12 mouse cellular contexts compared by ENCODE assay signal in the genomic region with DNA sequence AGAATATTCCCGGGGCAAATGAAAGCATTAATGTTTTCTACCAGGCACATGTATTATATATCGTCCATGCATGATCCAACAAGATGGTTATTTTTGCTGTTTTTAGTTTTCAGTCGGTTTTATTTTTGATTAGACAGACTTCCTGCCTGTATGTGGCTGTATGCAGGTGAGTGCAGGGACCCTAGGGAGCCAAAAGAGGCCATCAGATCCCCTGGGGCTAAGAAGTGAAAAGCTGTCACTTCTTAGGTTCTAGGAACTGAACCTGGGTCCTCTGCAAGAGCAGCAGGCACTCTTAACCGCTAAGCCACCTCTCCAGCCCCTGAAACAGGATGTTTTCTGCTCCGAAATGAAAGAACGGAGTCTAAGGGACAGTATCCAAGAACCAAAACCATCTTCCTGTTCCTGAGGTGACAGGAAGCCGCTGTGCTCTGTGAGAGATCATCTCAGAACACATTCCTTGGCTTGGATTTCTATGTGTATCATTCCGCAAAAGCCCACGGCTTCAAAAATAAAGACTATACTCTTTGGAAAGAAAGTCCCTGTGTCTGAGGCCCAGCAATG. TPM values are rescaled to one million over a fixed set of nuclear protein-coding genes. Genes with fewer than 3 reads are reported as not detected.
DNase-seq lines count a peak whose midpoint lies in the region; ATAC-seq and TF ChIP-seq lines count a peak whose summit lies in the region.
"Had no signal": no experiment of that assay in that cellular context is flagged by ENCODE, and none has a peak within 500 bp of the region (broad histone marks: within the 10 kb centered on the region; RNA-seq: fewer than 3 reads in every experiment).

No protein-coding gene starts in this region.

- 67% methylated on average over 9 of the region's 9 CpGs for WGBS in intestine, embryonic 14.5 days
- 60% methylated on average over 9 of the region's 9 CpGs for WGBS in intestine, postnatal 0 days
- WGBS in midbrain, embryonic 11.5 days = 73% methylated on average over 9 of the region's 9 CpGs
- WGBS in midbrain, embryonic 10.5 days = 78% methylated on average over 9 of the region's 9 CpGs
- WGBS in heart, embryonic 13.5 days = 61% methylated on average over 9 of the region's 9 CpGs
- 66% methylated on average over 9 of the region's 9 CpGs for WGBS in small intestine, adult 2 months

- H3K4me3 ChIP-seq in intestine, embryonic 14.5 days (ENCODE audit: low read depth, low read length) = no peak overlapping the region
- no peak overlapping the region for H3K4me3 ChIP-seq in intestine, postnatal 0 days (ENCODE audit: low read depth, low read length)
- H3K4me3 ChIP-seq in midbrain, embryonic 11.5 days (ENCODE audit: low read depth, low read length) = no peak overlapping the region
- H3K4me3 ChIP-seq in midbrain, embryonic 10.5 days = no peak overlapping the region
- H3K4me3 ChIP-seq in heart, embryonic 13.5 days = no peak overlapping the region
- H3K4me3 ChIP-seq in small intestine, adult 2 months (ENCODE audit: low read depth, low read length) = no peak overlapping the region
- H3K4me3 ChIP-seq: forebrain, embryonic 12.5 days had no signal

- no peaks in the 10 kb centered on the region for H3K27me3 ChIP-seq in intestine, embryonic 14.5 days (replicated peaks; ENCODE audit: control insufficient read depth, insufficient read depth, low read length)
- H3K27me3 ChIP-seq in intestine, postnatal 0 days (replicated peaks; ENCODE audit: control insufficient read depth, insufficient read depth, low read length) = no peaks in the 10 kb centered on the region
- no peaks in the 10 kb centered on the region for H3K27me3 ChIP-seq in midbrain, embryonic 11.5 days (ENCODE audit: control insufficient read depth, insufficient read depth, low read length)
- no peaks in the 10 kb centered on the region for H3K27me3 ChIP-seq in midbrain, embryonic 10.5 days (ENCODE audit: low read depth, poor library complexity, severe bottlenecking)
- no peaks in the 10 kb centered on the region for H3K27me3 ChIP-seq in heart, embryonic 13.5 days (replicated peaks)
- H3K27me3 ChIP-seq in small intestine, adult 2 months (ENCODE audit: control insufficient read depth, insufficient read depth, low read length) = no peaks in the 10 kb centered on the region
- H3K27me3 ChIP-seq: forebrain, embryonic 12.5 days had no signal

- H3K4me1 ChIP-seq in intestine, embryonic 14.5 days (replicated peaks; ENCODE audit: control insufficient read depth, insufficient read depth, low read length) = peaks cover 4% of the 10 kb centered on the region
- H3K4me1 ChIP-seq in intestine, postnatal 0 days (replicated peaks; ENCODE audit: control insufficient read depth, insufficient read depth, low read length) = no peaks in the 10 kb centered on the region; the same call in 1 of the 2 replicates
- no peaks in the 10 kb centered on the region for H3K4me1 ChIP-seq in midbrain, embryonic 11.5 days (ENCODE audit: control insufficient read depth, insufficient read depth, low read length)
- H3K4me1 ChIP-seq in midbrain, embryonic 10.5 days = peaks cover 12% of the 10 kb centered on the region
- peaks cover 18% of the 10 kb centered on the region for H3K4me1 ChIP-seq in heart, embryonic 13.5 days
- peaks cover 9% of the 10 kb centered on the region; the same call in 1 of the 2 replicates for H3K4me1 ChIP-seq in small intestine, adult 2 months (ENCODE audit: control insufficient read depth, insufficient read depth, insufficient read length, low read length)
- H3K4me1 ChIP-seq: forebrain, embryonic 12.5 days had no signal

- no peak for ATAC-seq in intestine, embryonic 14.5 days (replicated peaks; ENCODE audit: low FRiP score, low TSS enrichment, low read depth)
- no peak for ATAC-seq in intestine, postnatal 0 days
- no peak for ATAC-seq in midbrain, embryonic 11.5 days (ENCODE audit: low FRiP score)
- no peak for ATAC-seq in heart, embryonic 13.5 days (ENCODE audit: extremely low read depth, insufficient number of reproducible peaks, low FRiP score, low TSS enrichment)
- ATAC-seq: inflammation-experienced regulatory T-cells, adult 6 months had no signal

- no peak overlapping the region for H3K9ac ChIP-seq in intestine, embryonic 14.5 days (ENCODE audit: low read length)
- no peak overlapping the region for H3K9ac ChIP-seq in intestine, postnatal 0 days (ENCODE audit: low read depth, low read length)
- H3K9ac ChIP-seq in midbrain, embryonic 11.5 days (ENCODE audit: low read length) = no peak overlapping the region
- no peak overlapping the region; the same call in 1 of the 2 replicates for H3K9ac ChIP-seq in heart, embryonic 13.5 days
- H3K9ac ChIP-seq: forebrain, embryonic 12.5 days; liver, embryonic 14.5 days had no signal

- H3K27ac ChIP-seq in intestine, embryonic 14.5 days (ENCODE audit: low read depth) = peak overlapping the region; percentile 43; the same call in 1 of the 2 replicates
- H3K27ac ChIP-seq in intestine, postnatal 0 days (ENCODE audit: low read depth, low read length) = no peak overlapping the region
- H3K27ac ChIP-seq in midbrain, embryonic 11.5 days (ENCODE audit: low read depth, low read length) = no peak overlapping the region
- no peak overlapping the region for H3K27ac ChIP-seq in midbrain, embryonic 10.5 days (replicated peaks)
- peak overlapping the region; percentile 61 for H3K27ac ChIP-seq in heart, embryonic 13.5 days (replicated peaks)
- H3K27ac ChIP-seq in small intestine, adult 2 months (ENCODE audit: insufficient read depth, low read depth, low read length) = peak overlapping the region; percentile 42; the same call in 1 of the 2 replicates
- H3K27ac ChIP-seq: forebrain, embryonic 12.5 days; liver, embryonic 14.5 days had no signal

- H3K9me3 ChIP-seq in intestine, embryonic 14.5 days (ENCODE audit: control insufficient read depth, low read length) = no peaks in the 10 kb centered on the region
- no peaks in the 10 kb centered on the region for H3K9me3 ChIP-seq in intestine, postnatal 0 days (ENCODE audit: control insufficient read depth)
- H3K9me3 ChIP-seq in midbrain, embryonic 11.5 days (ENCODE audit: control insufficient read depth, low read length) = no peaks in the 10 kb centered on the region
- no peaks in the 10 kb centered on the region for H3K9me3 ChIP-seq in midbrain, embryonic 10.5 days (replicated peaks)
- H3K9me3 ChIP-seq in heart, embryonic 13.5 days = no peaks in the 10 kb centered on the region
- H3K9me3 ChIP-seq: forebrain, embryonic 12.5 days had no signal

- no peak for TF ChIP-seq POLR2A in small intestine, adult 2 months (IDR thresholded peaks at IDR 0.05; ENCODE audit: low read depth, low read length)

- TF ChIP-seq CTCF in intestine, postnatal 0 days (IDR thresholded peaks at IDR 0.05; ENCODE audit: low read depth) = no peak
- no peak for TF ChIP-seq CTCF in small intestine, adult 2 months (IDR thresholded peaks at IDR 0.05; ENCODE audit: extremely low read depth, insufficient read length, insufficient replicate concordance, low read depth, low read length)

- DNase-seq in intestine, embryonic 14.5 days (ENCODE audit: low spot score) = no peak
- peak; percentile 39 for DNase-seq in midbrain, embryonic 11.5 days (ENCODE audit: low spot score, missing footprints)
- no peak for DNase-seq in midbrain, embryonic 10.5 days (ENCODE audit: low spot score)
- DNase-seq in gastrocnemius, adult 8-10 months (ENCODE audit: low spot score in 2 of 2) = no peak
- no peak for DNase-seq in left cerebral cortex, adult 8-10 months (ENCODE audit: low spot score in 2 of 2)
- DNase-seq: cerebellum, adult 9-10 months had no signal

- H3K4me2 ChIP-seq in intestine, embryonic 14.5 days (ENCODE audit: low read length) = no peak overlapping the region
- no peak overlapping the region for H3K4me2 ChIP-seq in intestine, postnatal 0 days (replicated peaks; ENCODE audit: low read depth)
- H3K4me2 ChIP-seq in midbrain, embryonic 11.5 days = no peak overlapping the region
- peak overlapping the region; percentile 31 for H3K4me2 ChIP-seq in heart, embryonic 13.5 days
- H3K4me2 ChIP-seq: forebrain, embryonic 12.5 days had no signal

- H3K36me3 ChIP-seq in intestine, embryonic 14.5 days (ENCODE audit: control insufficient read depth, insufficient read depth, low read length) = no peaks in the 10 kb centered on the region
- no peaks in the 10 kb centered on the region for H3K36me3 ChIP-seq in intestine, postnatal 0 days (ENCODE audit: control insufficient read depth, insufficient read depth)
- H3K36me3 ChIP-seq in midbrain, embryonic 11.5 days (ENCODE audit: control insufficient read depth, insufficient read depth, low read length) = no peaks in the 10 kb centered on the region
- H3K36me3 ChIP-seq in midbrain, embryonic 10.5 days = no peaks in the 10 kb centered on the region
- H3K36me3 ChIP-seq in heart, embryonic 13.5 days = no peaks in the 10 kb centered on the region
- peaks cover 2% of the 10 kb centered on the region; the same call in 1 of the 2 replicates for H3K36me3 ChIP-seq in small intestine, adult 2 months (ENCODE audit: control insufficient read depth, insufficient read depth, low read length)
- H3K36me3 ChIP-seq: forebrain, embryonic 12.5 days had no signal

RNA-seq across cellular contexts. Expression of gene Ostf1, which starts 15.9 kb away (rescaled TPM):
- 68.9 and 70.6 TPM in 2 replicates for polyA plus RNA-seq in intestine, embryonic 14.5 days (2014; fragmentation: Nextera tagmentation; extraction: Ambion mirVana)
- 140 and 143 TPM in 2 replicates for polyA plus RNA-seq in intestine, postnatal 0 days (2015; fragmentation: Nextera tagmentation; extraction: Ambion mirVana)
- 46.1 and 48.8 TPM in 2 replicates for polyA plus RNA-seq in midbrain, embryonic 11.5 days (2014; fragmentation: Nextera tagmentation; extraction: Ambion mirVana)
- polyA plus RNA-seq in midbrain, embryonic 10.5 days (2016; fragmentation: Nextera tagmentation; extraction: Ambion mirVana) = 47.9 and 49.7 TPM in 2 replicates
- polyA plus RNA-seq in heart, embryonic 13.5 days (2015; fragmentation: Nextera tagmentation; extraction: Ambion mirVana) = 66.5 and 75.0 TPM in 2 replicates
- 27.2 and 52.6 TPM in 2 replicates for polyA plus RNA-seq in small intestine, adult 2 months (2012; rRNA removed)
- 10 to 100 TPM; 22.1 to 28.5 (median 25.5) TPM for total RNA-seq in gastrocnemius, adult 8-10 months (2022)
- 10 to 100 TPM; 16.3 to 22.2 (median 18.3) TPM for total RNA-seq in left cerebral cortex, adult 8-10 months (2022)

RNA-seq across cellular contexts. Expression of gene Nmrk1, which starts 16.0 kb away (rescaled TPM):
- 9.6 and 10.1 TPM in 2 replicates for polyA plus RNA-seq in intestine, embryonic 14.5 days (2014; fragmentation: Nextera tagmentation; extraction: Ambion mirVana)
- 4.7 and 6.2 TPM in 2 replicates for polyA plus RNA-seq in intestine, postnatal 0 days (2015; fragmentation: Nextera tagmentation; extraction: Ambion mirVana)
- polyA plus RNA-seq in midbrain, embryonic 11.5 days (2014; fragmentation: Nextera tagmentation; extraction: Ambion mirVana) = 4.9 and 5.8 TPM in 2 replicates
- 6.6 and 7.2 TPM in 2 replicates for polyA plus RNA-seq in midbrain, embryonic 10.5 days (2016; fragmentation: Nextera tagmentation; extraction: Ambion mirVana)
- 6.3 and 7.7 TPM in 2 replicates for polyA plus RNA-seq in heart, embryonic 13.5 days (2015; fragmentation: Nextera tagmentation; extraction: Ambion mirVana)
- 2.3 TPM in 2 replicates for polyA plus RNA-seq in small intestine, adult 2 months (2012; rRNA removed)
- total RNA-seq in gastrocnemius, adult 8-10 months (2022) = 1 to 10 TPM; 3.0 to 4.8 (median 3.6) TPM
- total RNA-seq in left cerebral cortex, adult 8-10 months (2022) = 1 to 10 TPM; 4.9 to 6.5 (median 5.6) TPM

RNA-seq across cellular contexts. Expression of gene Carnmt1, which starts 54.8 kb away (rescaled TPM):
- polyA plus RNA-seq in intestine, embryonic 14.5 days (2014; fragmentation: Nextera tagmentation; extraction: Ambion mirVana) = 23.6 and 27.8 TPM in 2 replicates
- 14.5 and 15.5 TPM in 2 replicates for polyA plus RNA-seq in intestine, postnatal 0 days (2015; fragmentation: Nextera tagmentation; extraction: Ambion mirVana)
- polyA plus RNA-seq in midbrain, embryonic 11.5 days (2014; fragmentation: Nextera tagmentation; extraction: Ambion mirVana) = 25.4 and 29.8 TPM in 2 replicates
- 24.0 and 26.8 TPM in 2 replicates for polyA plus RNA-seq in midbrain, embryonic 10.5 days (2016; fragmentation: Nextera tagmentation; extraction: Ambion mirVana)
- 21.0 and 22.2 TPM in 2 replicates for polyA plus RNA-seq in heart, embryonic 13.5 days (2015; fragmentation: Nextera tagmentation; extraction: Ambion mirVana)
- polyA plus RNA-seq in small intestine, adult 2 months (2012; rRNA removed) = 3.3 and 5.0 TPM in 2 replicates
- total RNA-seq in gastrocnemius, adult 8-10 months (2022) = 100 to 1,000 TPM; 103 to 147 (median 134) TPM
- total RNA-seq in left cerebral cortex, adult 8-10 months (2022) = 10 to 100 TPM in 3 of 4 experiments, 1 to 10 TPM in 1; 9.1 to 11.1 (median 10.6) TPM

Comparison
In these comparisons a context has a peak if more than half of its experiments do, and no peak if none do; other contexts are left out.
1. H3K27ac ChIP-seq: peak in intestine, embryonic 14.5 days (single experiment), heart, embryonic 13.5 days (single experiment) and small intestine, adult 2 months (single experiment); none in intestine, postnatal 0 days (single experiment), midbrain, embryonic 11.5 days (single experiment) and midbrain, embryonic 10.5 days (single experiment).